Mouse (Mus musculus): ENCODE measurements at regions not wholly inside any gene's neighbourhood (a gene's known extent, or its start where the extent isn't known, plus 50 kb on each side); places are given as distances from the start of the nearest gene placed in this dataset.

DNA sequence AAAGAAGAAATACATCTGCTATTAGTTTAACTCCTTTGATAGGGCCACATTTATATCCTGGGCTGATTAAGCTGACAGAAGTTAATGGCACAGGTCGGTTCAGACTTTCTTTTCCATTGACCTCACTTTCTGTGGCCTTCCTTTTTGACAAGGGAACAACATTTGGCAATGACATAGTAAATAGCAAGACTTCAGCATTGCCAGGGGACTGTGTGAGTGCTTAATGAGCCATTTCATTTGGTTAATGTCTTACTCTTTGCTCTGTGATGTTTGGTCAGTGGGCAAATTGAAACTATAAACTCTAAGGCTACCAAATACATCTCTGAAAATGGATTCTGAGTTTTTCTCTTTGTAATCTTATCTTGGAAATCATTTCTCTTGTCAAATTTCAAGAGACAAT lies 1405.9 kb downstream of the Nxph1 start:
- peak; percentile 26 for DNase-seq

GRCm38 (mm10) chr6:10365138-10365537 lies 1416.9 kb downstream of the Nxph1 start:
- peak; percentile 27 for DNase-seq

- no peak for DNase-seq
Measured at GRCm38 (mm10) chr6:10374468-10374867, 1426.2 kb downstream of the Nxph1 start.

GRCm38 (mm10) chr6:10424636-10425035 lies 1476.4 kb downstream of the Nxph1 start:
- DNase-seq: no peak

DNA sequence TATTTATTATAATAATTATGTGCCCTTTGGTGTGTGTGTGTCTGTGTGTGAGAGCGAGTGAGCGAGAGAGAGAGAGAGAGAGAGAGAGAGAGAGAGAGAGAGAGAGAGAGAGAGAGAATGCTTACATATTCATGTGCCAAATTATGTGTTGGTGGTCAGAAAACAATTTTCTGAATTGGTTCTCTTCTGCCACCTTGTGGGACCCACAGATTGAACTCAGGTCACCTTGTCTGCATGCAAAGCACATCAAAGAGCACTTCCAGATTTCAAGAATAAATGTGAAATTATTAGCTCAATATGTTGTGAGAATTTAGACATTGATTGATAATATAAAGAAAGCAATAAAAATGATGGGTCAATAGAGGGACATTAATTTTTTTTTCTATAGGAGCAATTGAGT lies 1477.3 kb downstream of the Nxph1 start:
- DNase-seq: peak; percentile 4

DNA sequence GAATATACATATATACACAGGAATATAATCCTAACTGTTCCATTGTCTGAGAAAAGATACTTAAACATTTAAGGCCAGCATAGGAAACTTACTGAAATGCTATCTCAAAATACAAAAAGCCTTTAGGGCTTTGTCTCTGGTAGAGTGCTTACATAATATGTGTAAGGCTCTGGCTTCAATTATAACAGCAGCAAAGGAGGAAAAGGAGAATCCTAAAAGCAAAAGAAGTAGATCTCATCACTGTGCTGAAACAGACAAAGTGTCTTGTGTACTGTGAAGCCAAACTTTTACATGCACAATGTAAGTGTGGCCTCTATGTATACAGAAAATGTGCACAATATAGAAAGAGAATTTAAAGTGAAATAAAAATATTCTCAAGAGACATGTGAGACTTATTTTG lies 1464.1 kb downstream of the Ndufa4 start:
- no peak for DNase-seq

- DNase-seq: no peak
Measured at GRCm38 (mm10) chr6:10456044-10456443, 1451.3 kb downstream of the Ndufa4 start.

DNA sequence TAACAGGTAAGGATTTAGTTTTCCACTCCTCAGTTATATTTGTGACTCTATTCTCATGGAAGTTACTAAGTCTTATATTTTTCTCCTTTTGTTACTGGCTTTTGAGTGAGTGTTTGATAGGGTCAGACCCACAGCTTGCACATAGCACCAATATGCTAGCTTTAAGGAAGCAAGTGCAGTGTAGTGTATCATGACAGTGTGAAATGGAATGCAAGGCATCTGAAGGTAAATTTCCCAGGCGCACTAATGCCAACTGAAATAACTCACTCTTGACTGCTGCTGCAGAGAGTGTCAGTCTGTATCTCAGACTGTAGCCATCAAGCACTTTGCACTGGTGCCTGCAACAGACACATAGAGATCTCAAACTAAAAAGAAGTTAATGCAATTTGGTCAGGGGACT lies 1438.3 kb downstream of the Ndufa4 start:
- peak; percentile 7 for DNase-seq

All from kidney, postnatal 14 days (tissue).